Mouse (Mus musculus) forebrain, embryonic 15.5 days (tissue): ENCODE data around the gene Mavs. TPM values are rescaled to one million over a fixed set of nuclear protein-coding genes. Genes with fewer than 3 reads are reported as not detected.

Experiments
- ATAC-seq: fragments of 200-750 bp; cut with Nextera tagmentation; replicated peaks from 2 replicates; pipeline ENCODE4 v1.8.0; 2017; ENCODE audit warnings: mild to moderate bottlenecking, moderate TSS enrichment, moderate library complexity
- H3K27ac ChIP-seq: fragments of 300-500 bp; sonication (generic); replicated peaks from 2 replicates; pipeline ENCODE4 v1.5.1; 2015; ENCODE audit warnings: mild to moderate bottlenecking, inconsistent platforms
- H3K27me3 ChIP-seq: fragments of 300-500 bp; sonication (generic); 2 replicates; pipeline ENCODE4 v1.6.1; 2015; ENCODE audit warnings: inconsistent platforms
- H3K36me3 ChIP-seq: fragments of 300-500 bp; sonication (generic); 2 replicates; pipeline ENCODE4 v1.6.1; 2015; ENCODE audit warnings: mild to moderate bottlenecking, inconsistent platforms
- H3K4me1 ChIP-seq: fragments of 300-500 bp; sonication (generic); 2 replicates; pipeline ENCODE4 v1.6.1; 2015; ENCODE audit warnings: inconsistent platforms
- H3K4me2 ChIP-seq: fragments of 300-500 bp; sonication (generic); replicated peaks from 2 replicates; pipeline ENCODE4 v1.6.1; 2015; ENCODE audit warnings: mild to moderate bottlenecking, inconsistent platforms
- H3K4me3 ChIP-seq: fragments of 300-500 bp; sonication (generic); 2 replicates; pipeline ENCODE4 v1.5.1; 2015; ENCODE audit warnings: mild to moderate bottlenecking, inconsistent platforms
- H3K9ac ChIP-seq: fragments of 300-500 bp; sonication (generic); replicated peaks from 2 replicates; pipeline ENCODE4 v1.6.1; 2015; ENCODE audit warnings: mild to moderate bottlenecking, inconsistent platforms
- H3K9me3 ChIP-seq: fragments of 300-500 bp; sonication (generic); 2 replicates; pipeline ENCODE4 v1.6.1; 2016; ENCODE audit warnings: inconsistent platforms
- WGBS: fragments of 180-500 bp; shearing (Covaris S2); methylation state at CpG from one replicate; pipeline ENCODE4 v1.1.7; 2015; ENCODE audit warnings: mixed read lengths; 5-methylcytosine and 5-hydroxymethylcytosine counted together
- microRNA-seq: library from miRNA; unstranded; fragments of <30 nt; microRNA quantifications from one replicate; pipeline ENCODE4, GENCODE M21; 2016
- polyA plus RNA-seq: library from polyadenylated mRNA; unstranded; fragments of >200 nt; fragmentation: Nextera tagmentation; extraction: Ambion mirVana; gene quantifications from 2 replicates; pipeline ENCODE4 v1.2.1, GENCODE M21; 2015

The Mavs gene
- polyA plus RNA-seq, 1 experiment from 2014 or later, result 6.4 TPM

GRCm38 (mm10) chr2:131275493-131275892 lies 41.6 kb downstream of the Mavs start:
- Histone ChIP-seq H3K4me2 (no peak overlapping the region), H3K27ac (no peak overlapping the region), H3K27me3 (no peaks in the 10 kb centered on the region), H3K4me1 (no peaks in the 10 kb centered on the region), H3K4me3 (no peak overlapping the region), H3K9ac (no peak overlapping the region), H3K36me3 (peaks cover 51% of the 10 kb centered on the region), H3K9me3 (no peaks in the 10 kb centered on the region)
- WGBS, result 92% methylated on average over 3 of the region's 3 CpGs
- no peak for ATAC-seq

GRCm38 (mm10) chr2:131276722-131277121 lies 42.9 kb downstream of the Mavs start:
- H3K27me3 ChIP-seq, result no peaks in the 10 kb centered on the region
- H3K9me3 ChIP-seq, result no peaks in the 10 kb centered on the region
- H3K27ac ChIP-seq, result no peak overlapping the region
- H3K4me3 ChIP-seq, result no peak overlapping the region
- peaks cover 55% of the 10 kb centered on the region for H3K36me3 ChIP-seq
- no peak overlapping the region for H3K4me2 ChIP-seq
- no peak overlapping the region for H3K9ac ChIP-seq
- ATAC-seq, result no peak
- no peaks in the 10 kb centered on the region for H3K4me1 ChIP-seq
- WGBS, result 89% methylated on average over 5 of the region's 5 CpGs

- peaks cover 44% of the 10 kb centered on the region for H3K36me3 ChIP-seq
- H3K9ac ChIP-seq, result no peak overlapping the region
- H3K9me3 ChIP-seq, result no peaks in the 10 kb centered on the region
- no peaks in the 10 kb centered on the region for H3K27me3 ChIP-seq
- 85% methylated on average over 1 of the region's 1 CpGs for WGBS
- no peak overlapping the region for H3K27ac ChIP-seq
- no peaks in the 10 kb centered on the region for H3K4me1 ChIP-seq
- no peak overlapping the region for H3K4me2 ChIP-seq
- ATAC-seq, result no peak
- no peak overlapping the region for H3K4me3 ChIP-seq
These were observed 47.7 kb downstream of the Mavs start for GRCm38 (mm10) chr2:131281596-131281995.

GRCm38 (mm10) chr2:131286276-131286675 lies 52.4 kb downstream of the Mavs start:
- ATAC-seq, result no peak
- H3K9me3 ChIP-seq, result no peaks in the 10 kb centered on the region

GRCm38 (mm10) chr2:131290669-131291068 lies 56.8 kb downstream of the Mavs start:
- no peak for ATAC-seq
- H3K36me3 ChIP-seq, result peaks cover 53% of the 10 kb centered on the region

More at GRCm38 (mm10) chr2:131286276-131286675, 52.4 kb downstream of the Mavs start:
- no peaks in the 10 kb centered on the region for H3K4me1 ChIP-seq
- H3K27ac ChIP-seq, result no peak overlapping the region
- no peak overlapping the region for H3K4me2 ChIP-seq
- H3K36me3 ChIP-seq, result peaks cover 41% of the 10 kb centered on the region
- WGBS, result 92% methylated on average over 1 of the region's 1 CpGs
- no peak overlapping the region for H3K9ac ChIP-seq
- H3K27me3 ChIP-seq, result no peaks in the 10 kb centered on the region
- H3K4me3 ChIP-seq, result no peak overlapping the region

GRCm38 (mm10) chr2:131296746-131297261 lies 62.9 kb downstream of the Mavs start:
- ATAC-seq, result no peak
- no peaks in the 10 kb centered on the region for H3K4me1 ChIP-seq
- WGBS, result 97% methylated on average over 2 of the region's 2 CpGs

More at GRCm38 (mm10) chr2:131290669-131291068, 56.8 kb downstream of the Mavs start:
- no peaks in the 10 kb centered on the region for H3K4me1 ChIP-seq
- H3K4me2 ChIP-seq, result no peak overlapping the region
- no peak overlapping the region for H3K27ac ChIP-seq
- H3K4me3 ChIP-seq, result no peak overlapping the region
- no peak overlapping the region for H3K9ac ChIP-seq
- H3K27me3 ChIP-seq, result no peaks in the 10 kb centered on the region
- H3K9me3 ChIP-seq, result no peaks in the 10 kb centered on the region

More at GRCm38 (mm10) chr2:131296746-131297261, 62.9 kb downstream of the Mavs start:
- Histone ChIP-seq H3K27ac (no peak overlapping the region), H3K9ac (no peak overlapping the region), H3K36me3 (peaks cover 52% of the 10 kb centered on the region), H3K4me2 (no peak overlapping the region), H3K27me3 (no peaks in the 10 kb centered on the region), H3K9me3 (no peaks in the 10 kb centered on the region), H3K4me3 (no peak overlapping the region)

Small RNAs within 50 kb of the gene (microRNA-seq; reads per million reads assigned to microRNA genes)
- gene Mir103-2, result 45.7 reads per million, percentile 42 among the genes with 10 or more reads in this experiment

Other genes starting within 250 kb of the Mavs start
- gene Gfra4, start 191.0 kb upstream of the Mavs start, polyA plus RNA-seq, result 30.0 and 30.9 TPM in 2 replicates
- 0.60 and 0.70 TPM in 2 replicates for gene Adam33, start 170.2 kb upstream of the Mavs start, polyA plus RNA-seq
- gene Siglec1, start 147.3 kb upstream of the Mavs start, polyA plus RNA-seq, result 0.19 and 0.24 TPM in 2 replicates
- gene Hspa12b, start 106.8 kb upstream of the Mavs start, polyA plus RNA-seq, result 3.7 TPM in 2 replicates
- gene Gm11037, start 100.6 kb upstream of the Mavs start, polyA plus RNA-seq, result not detected in 2 replicates
- 88.7 and 95.4 TPM in 2 replicates for gene 1700037H04Rik, start 74.0 kb upstream of the Mavs start, polyA plus RNA-seq
- gene Cenpb, start 54.0 kb upstream of the Mavs start, polyA plus RNA-seq, result 18.8 and 19.7 TPM in 2 replicates
- gene Cdc25b, start 47.1 kb upstream of the Mavs start, polyA plus RNA-seq, result 36.4 and 37.9 TPM in 2 replicates
- gene Spef1, start 46.8 kb upstream of the Mavs start, polyA plus RNA-seq, result 13.0 and 13.2 TPM in 2 replicates
- 36.5 and 37.0 TPM in 2 replicates for gene Ap5s1, start 27.0 kb upstream of the Mavs start, polyA plus RNA-seq
- 36.4 and 37.0 TPM in 2 replicates for gene Pank2, start 28.4 kb downstream of the Mavs start, polyA plus RNA-seq
- gene Rnf24, start 118.8 kb downstream of the Mavs start, polyA plus RNA-seq, result 20.5 and 20.6 TPM in 2 replicates